Mouse (Mus musculus): ENCODE measurements at regions not wholly inside any gene's neighbourhood (a gene's known extent, or its start where the extent isn't known, plus 50 kb on each side); places are given as distances from the start of the nearest gene placed in this dataset.

DNA sequence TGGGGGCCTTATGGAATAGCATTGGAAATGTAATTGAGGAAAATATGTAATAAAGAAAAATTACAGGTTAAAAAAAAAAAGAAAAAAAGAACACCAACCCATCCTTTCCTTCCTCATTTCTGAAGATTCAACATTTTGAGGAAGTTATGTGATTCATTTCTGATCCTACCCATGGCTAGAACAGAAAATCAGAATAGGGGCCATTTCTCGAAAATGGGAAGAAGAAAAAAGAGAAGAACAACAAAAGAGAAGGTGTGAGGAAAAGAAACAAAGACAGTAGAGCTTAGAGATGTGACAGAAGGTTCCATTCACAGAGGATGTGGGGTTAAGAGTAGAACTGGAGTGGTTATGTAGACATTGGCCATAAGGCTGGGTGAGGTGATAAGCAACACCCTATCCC is 124.8 kb upstream of the Acvr2a start:
- H3K4me2 ChIP-seq (ENCODE audit: low read depth, low read length) = no peak overlapping the region
- 23% methylated on average over 1 of the region's 1 CpGs for WGBS (ENCODE audit: insufficient replicate concordance)
- no peak overlapping the region for H3K9ac ChIP-seq (ENCODE audit: low read depth, low read length)
- no peak for ATAC-seq (ENCODE audit: low read depth)
- no peak overlapping the region for H3K4me3 ChIP-seq (ENCODE audit: low read depth, low read length)
- no peaks in the 10 kb centered on the region for H3K9me3 ChIP-seq (replicated peaks; ENCODE audit: control insufficient read depth, low read length)
- H3K27ac ChIP-seq (ENCODE audit: low read length) = no peak overlapping the region
- H3K27me3 ChIP-seq (ENCODE audit: control insufficient read depth, insufficient read depth, low read depth, low read length) = no peaks in the 10 kb centered on the region
- no peaks in the 10 kb centered on the region for H3K36me3 ChIP-seq (ENCODE audit: control insufficient read depth, insufficient read depth)
- no peaks in the 10 kb centered on the region for H3K4me1 ChIP-seq (ENCODE audit: control insufficient read depth, low read depth, low read length)

DNA sequence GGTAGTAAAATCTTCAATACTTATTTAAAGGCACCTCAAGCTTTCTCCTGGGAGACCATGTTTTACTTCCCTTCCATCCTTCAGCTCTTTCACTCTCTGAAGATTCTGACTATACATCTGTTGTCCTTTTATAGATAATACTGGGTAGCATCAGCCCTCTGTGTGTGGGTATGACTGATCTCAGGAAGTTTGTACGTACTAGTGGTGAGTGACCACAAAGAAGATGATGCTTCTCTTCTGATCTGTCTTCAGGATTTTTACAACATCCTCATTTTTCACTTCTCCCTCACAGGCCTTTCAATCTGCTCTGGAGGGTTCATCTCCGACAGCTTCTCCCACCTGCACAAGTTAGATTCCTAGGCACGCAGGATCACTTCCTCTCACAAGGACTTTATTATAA is 119.4 kb upstream of the Acvr2a start:
- Histone ChIP-seq H3K36me3 (ENCODE audit: control insufficient read depth, insufficient read depth) (no peaks in the 10 kb centered on the region), H3K27me3 (ENCODE audit: control insufficient read depth, insufficient read depth, low read depth, low read length) (no peaks in the 10 kb centered on the region), H3K4me1 (ENCODE audit: control insufficient read depth, low read depth, low read length) (no peaks in the 10 kb centered on the region), H3K9me3 (replicated peaks; ENCODE audit: control insufficient read depth, low read length) (no peaks in the 10 kb centered on the region), H3K4me2 (ENCODE audit: low read depth, low read length) (no peak overlapping the region), H3K4me3 (ENCODE audit: low read depth, low read length) (no peak overlapping the region), H3K27ac (ENCODE audit: low read length) (no peak overlapping the region), H3K9ac (ENCODE audit: low read depth, low read length) (no peak overlapping the region)
- 46% methylated on average over 3 of the region's 3 CpGs for WGBS (ENCODE audit: insufficient replicate concordance)
- ATAC-seq (ENCODE audit: low read depth) = no peak

DNA sequence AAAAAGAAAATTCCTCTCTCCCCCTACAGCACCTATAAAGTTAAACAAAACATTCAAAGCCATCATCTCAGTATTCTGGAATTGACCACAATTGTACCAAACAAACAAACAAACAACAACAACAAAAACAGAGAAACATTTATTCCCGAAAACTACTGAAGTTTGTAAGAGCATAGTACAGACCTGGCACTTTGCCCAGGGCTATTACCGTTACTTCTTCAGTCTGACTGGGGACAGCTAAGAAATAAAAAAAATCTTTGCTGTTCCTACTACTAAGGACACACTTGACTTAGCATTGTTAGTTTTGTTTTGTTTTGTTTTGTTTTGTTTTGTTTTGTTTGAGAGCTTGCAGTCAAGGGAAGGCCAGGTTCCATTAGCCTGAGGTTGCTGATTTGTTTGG is 113.0 kb upstream of the Acvr2a start:
- H3K4me3 ChIP-seq (ENCODE audit: low read depth, low read length) = no peak overlapping the region
- H3K4me1 ChIP-seq (ENCODE audit: control insufficient read depth, low read depth, low read length) = no peaks in the 10 kb centered on the region
- H3K9ac ChIP-seq (ENCODE audit: low read depth, low read length) = no peak overlapping the region
- H3K27ac ChIP-seq (ENCODE audit: low read length) = no peak overlapping the region
- H3K36me3 ChIP-seq (ENCODE audit: control insufficient read depth, insufficient read depth) = no peaks in the 10 kb centered on the region
- no peaks in the 10 kb centered on the region for H3K27me3 ChIP-seq (ENCODE audit: control insufficient read depth, insufficient read depth, low read depth, low read length)
- no peak overlapping the region for H3K4me2 ChIP-seq (ENCODE audit: low read depth, low read length)
- 68% methylated on average over 2 of the region's 2 CpGs for WGBS (ENCODE audit: insufficient replicate concordance)
- ATAC-seq (ENCODE audit: low read depth) = no peak
- H3K9me3 ChIP-seq (replicated peaks; ENCODE audit: control insufficient read depth, low read length) = no peaks in the 10 kb centered on the region

DNA sequence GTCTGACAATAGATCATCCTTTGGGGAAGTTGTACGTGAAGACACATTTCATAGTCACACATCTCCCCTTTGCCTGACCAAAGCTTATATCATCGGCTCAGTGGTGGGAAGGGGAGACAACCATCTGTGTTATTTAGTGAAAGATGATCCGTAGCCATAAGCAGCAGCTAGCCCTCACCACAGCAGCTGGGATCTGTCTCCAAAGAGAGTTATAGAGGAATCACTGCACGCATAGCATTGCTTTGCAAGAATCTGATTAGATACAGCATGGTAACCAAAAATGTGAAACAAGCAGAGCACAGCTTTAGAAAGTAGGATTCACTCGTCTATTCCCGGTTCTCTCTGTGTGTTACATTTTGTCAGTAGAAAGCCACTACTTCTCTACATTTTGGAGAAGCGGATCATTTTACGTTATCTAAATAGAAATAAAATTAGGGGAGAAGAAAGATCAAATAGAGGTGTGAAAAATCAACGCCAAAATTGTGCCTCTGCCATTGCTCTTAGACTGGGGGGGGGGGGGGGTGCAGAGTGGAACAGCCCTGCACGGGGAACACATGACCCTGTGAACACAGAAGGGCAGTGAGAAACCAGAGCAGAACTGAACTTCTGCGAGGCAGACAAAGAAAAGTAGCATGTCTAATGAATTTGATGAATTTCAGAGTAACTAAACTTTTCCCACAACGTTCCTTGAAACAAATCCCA is 108.7 kb upstream of the Acvr2a start:
- WGBS (ENCODE audit: insufficient replicate concordance) = 55% methylated on average over 12 of the region's 12 CpGs
- Histone ChIP-seq H3K36me3 (ENCODE audit: control insufficient read depth, insufficient read depth) (no peaks in the 10 kb centered on the region), H3K27me3 (ENCODE audit: control insufficient read depth, insufficient read depth, low read depth, low read length) (no peaks in the 10 kb centered on the region), H3K4me2 (ENCODE audit: low read depth, low read length) (no peak overlapping the region), H3K9ac (ENCODE audit: low read depth, low read length) (no peak overlapping the region), H3K27ac (ENCODE audit: low read length) (no peak overlapping the region), H3K4me1 (ENCODE audit: control insufficient read depth, low read depth, low read length) (no peaks in the 10 kb centered on the region), H3K9me3 (replicated peaks; ENCODE audit: control insufficient read depth, low read length) (no peaks in the 10 kb centered on the region), H3K4me3 (ENCODE audit: low read depth, low read length) (no peak overlapping the region)
- ATAC-seq (ENCODE audit: low read depth) = no peak

DNA sequence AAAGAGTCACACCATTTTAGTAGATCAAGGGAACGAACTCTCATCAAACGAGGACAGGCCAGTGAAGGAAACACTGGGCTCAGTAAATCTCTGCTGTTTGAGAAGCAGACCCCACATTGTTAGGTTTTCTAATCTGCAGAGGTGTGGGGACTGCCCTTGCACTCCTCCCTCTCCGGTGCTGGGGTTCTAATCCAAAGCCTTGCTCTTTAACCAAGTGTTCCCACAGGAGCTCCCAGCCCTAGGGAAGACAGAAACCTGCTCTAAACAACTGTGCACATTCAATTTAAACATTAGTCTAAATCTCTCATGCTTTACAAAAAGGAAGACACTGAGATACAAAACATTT is 108.1 kb upstream of the Acvr2a start:
- no peak overlapping the region for H3K4me2 ChIP-seq (ENCODE audit: low read depth, low read length)
- H3K27me3 ChIP-seq (ENCODE audit: control insufficient read depth, insufficient read depth, low read depth, low read length) = no peaks in the 10 kb centered on the region
- ATAC-seq (ENCODE audit: low read depth) = no peak
- H3K27ac ChIP-seq (ENCODE audit: low read length) = no peak overlapping the region
- no peaks in the 10 kb centered on the region for H3K4me1 ChIP-seq (ENCODE audit: control insufficient read depth, low read depth, low read length)
- no peak overlapping the region for H3K9ac ChIP-seq (ENCODE audit: low read depth, low read length)
- WGBS (ENCODE audit: insufficient replicate concordance) = 38% methylated on average over 3 of the region's 3 CpGs
- no peaks in the 10 kb centered on the region for H3K36me3 ChIP-seq (ENCODE audit: control insufficient read depth, insufficient read depth)
- no peak overlapping the region for H3K4me3 ChIP-seq (ENCODE audit: low read depth, low read length)
- no peaks in the 10 kb centered on the region for H3K9me3 ChIP-seq (replicated peaks; ENCODE audit: control insufficient read depth, low read length)

DNA sequence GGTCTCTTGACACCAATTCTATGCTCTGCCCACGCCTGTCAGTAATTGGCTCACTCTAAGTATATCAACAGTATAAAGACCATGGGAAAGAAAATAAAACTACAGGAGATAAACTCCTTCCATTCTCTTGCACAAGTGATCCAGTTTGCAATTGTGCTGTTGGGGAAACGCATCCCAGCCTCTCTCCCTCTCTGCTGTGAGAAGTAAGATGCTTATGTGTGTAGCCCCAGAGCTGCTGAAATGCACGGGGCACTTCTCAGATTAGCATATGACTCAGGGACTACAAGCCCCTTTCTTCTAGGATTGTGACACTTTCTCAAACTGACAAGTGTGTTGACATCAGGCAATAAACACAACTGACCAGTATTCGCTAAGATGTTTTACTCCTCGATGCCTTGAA is 107.7 kb upstream of the Acvr2a start:
- Histone ChIP-seq H3K4me1 (ENCODE audit: control insufficient read depth, low read depth, low read length) (no peaks in the 10 kb centered on the region), H3K4me2 (ENCODE audit: low read depth, low read length) (no peak overlapping the region), H3K27me3 (ENCODE audit: control insufficient read depth, insufficient read depth, low read depth, low read length) (no peaks in the 10 kb centered on the region), H3K27ac (ENCODE audit: low read length) (no peak overlapping the region), H3K4me3 (ENCODE audit: low read depth, low read length) (no peak overlapping the region), H3K36me3 (ENCODE audit: control insufficient read depth, insufficient read depth) (no peaks in the 10 kb centered on the region), H3K9me3 (replicated peaks; ENCODE audit: control insufficient read depth, low read length) (no peaks in the 10 kb centered on the region), H3K9ac (ENCODE audit: low read depth, low read length) (no peak overlapping the region)
- ATAC-seq (ENCODE audit: low read depth) = no peak
- 37% methylated on average over 5 of the region's 5 CpGs for WGBS (ENCODE audit: insufficient replicate concordance)

DNA sequence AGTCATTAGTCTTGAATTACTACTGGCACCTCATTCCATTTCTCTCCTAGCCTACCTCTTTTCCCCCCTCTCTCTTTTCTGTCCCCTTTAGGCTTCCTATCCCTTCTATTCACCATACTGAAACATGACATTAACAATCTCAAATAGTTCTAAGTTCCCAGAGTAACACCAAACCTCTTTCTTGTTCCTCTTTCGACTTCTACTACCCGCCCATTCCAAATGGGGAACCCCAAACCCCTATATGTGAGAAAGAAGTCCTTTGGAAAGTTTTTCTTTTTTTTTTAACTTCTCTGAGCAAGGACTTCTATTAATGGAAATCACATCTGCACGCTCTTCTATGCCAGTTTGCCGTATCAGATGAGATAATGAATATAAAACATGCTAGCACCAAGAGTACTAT is 97.7 kb upstream of the Acvr2a start:
- no peak overlapping the region for H3K27ac ChIP-seq (ENCODE audit: low read length)
- no peaks in the 10 kb centered on the region for H3K9me3 ChIP-seq (replicated peaks; ENCODE audit: control insufficient read depth, low read length)
- no peak overlapping the region for H3K9ac ChIP-seq (ENCODE audit: low read depth, low read length)
- no peak overlapping the region for H3K4me2 ChIP-seq (ENCODE audit: low read depth, low read length)
- WGBS (ENCODE audit: insufficient replicate concordance) = 60% methylated on average over 4 of the region's 4 CpGs
- H3K27me3 ChIP-seq (ENCODE audit: control insufficient read depth, insufficient read depth, low read depth, low read length) = no peaks in the 10 kb centered on the region
- no peak for ATAC-seq (ENCODE audit: low read depth)
- no peak overlapping the region for H3K4me3 ChIP-seq (ENCODE audit: low read depth, low read length)
- no peaks in the 10 kb centered on the region for H3K4me1 ChIP-seq (ENCODE audit: control insufficient read depth, low read depth, low read length)
- H3K36me3 ChIP-seq (ENCODE audit: control insufficient read depth, insufficient read depth) = no peaks in the 10 kb centered on the region

DNA sequence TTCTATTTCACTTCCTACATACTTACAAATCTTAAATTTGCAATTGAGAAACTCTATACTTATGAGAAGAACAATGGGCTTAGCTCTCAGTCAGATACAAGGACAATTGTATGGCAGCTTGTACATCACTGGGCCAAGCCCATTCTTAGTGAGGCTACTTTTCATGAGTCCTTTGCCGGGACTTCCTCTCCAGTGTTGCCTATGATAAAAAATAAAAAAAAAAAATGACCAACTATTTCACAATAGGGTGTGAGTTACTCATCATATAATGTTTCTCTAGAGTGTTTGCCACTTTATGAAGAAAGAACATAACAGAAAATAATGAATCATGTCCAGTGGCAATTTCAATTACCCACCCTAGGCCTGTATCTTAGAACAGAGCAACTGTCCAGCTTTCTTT is 96.1 kb upstream of the Acvr2a start:
- H3K4me2 ChIP-seq (ENCODE audit: low read depth, low read length) = no peak overlapping the region
- no peaks in the 10 kb centered on the region for H3K9me3 ChIP-seq (replicated peaks; ENCODE audit: control insufficient read depth, low read length)
- H3K36me3 ChIP-seq (ENCODE audit: control insufficient read depth, insufficient read depth) = no peaks in the 10 kb centered on the region
- no peaks in the 10 kb centered on the region for H3K27me3 ChIP-seq (ENCODE audit: control insufficient read depth, insufficient read depth, low read depth, low read length)
- no peak overlapping the region for H3K4me3 ChIP-seq (ENCODE audit: low read depth, low read length)
- 56% methylated on average over 1 of the region's 1 CpGs for WGBS (ENCODE audit: insufficient replicate concordance)
- H3K4me1 ChIP-seq (ENCODE audit: control insufficient read depth, low read depth, low read length) = no peaks in the 10 kb centered on the region
- no peak overlapping the region for H3K9ac ChIP-seq (ENCODE audit: low read depth, low read length)
- ATAC-seq (ENCODE audit: low read depth) = no peak
- H3K27ac ChIP-seq (ENCODE audit: low read length) = no peak overlapping the region

DNA sequence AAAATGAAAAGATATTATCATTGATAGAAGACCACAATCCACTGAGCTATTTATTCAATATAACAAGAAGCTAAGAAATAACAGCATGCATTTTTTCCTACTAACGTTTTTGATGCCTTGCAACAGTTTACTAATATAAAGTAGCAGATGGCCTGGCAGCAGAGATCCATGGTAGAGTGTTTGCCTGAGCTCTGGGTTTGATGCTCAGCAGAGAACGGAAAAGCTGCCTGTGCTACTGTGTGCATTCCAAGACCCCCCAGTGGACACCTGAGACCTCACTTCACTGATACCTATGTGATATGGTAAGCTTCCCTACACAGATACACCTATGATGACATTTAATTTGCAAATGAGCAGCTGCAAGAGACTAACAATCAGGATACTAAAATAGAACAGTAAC is 95.6 kb upstream of the Acvr2a start:
- no peak overlapping the region for H3K27ac ChIP-seq (ENCODE audit: low read length)
- H3K9me3 ChIP-seq (replicated peaks; ENCODE audit: control insufficient read depth, low read length) = no peaks in the 10 kb centered on the region
- 58% methylated on average over 2 of the region's 2 CpGs for WGBS (ENCODE audit: insufficient replicate concordance)
- no peaks in the 10 kb centered on the region for H3K27me3 ChIP-seq (ENCODE audit: control insufficient read depth, insufficient read depth, low read depth, low read length)
- H3K4me3 ChIP-seq (ENCODE audit: low read depth, low read length) = no peak overlapping the region
- no peak overlapping the region for H3K4me2 ChIP-seq (ENCODE audit: low read depth, low read length)
- H3K9ac ChIP-seq (ENCODE audit: low read depth, low read length) = no peak overlapping the region
- no peaks in the 10 kb centered on the region for H3K4me1 ChIP-seq (ENCODE audit: control insufficient read depth, low read depth, low read length)
- no peak for ATAC-seq (ENCODE audit: low read depth)
- no peaks in the 10 kb centered on the region for H3K36me3 ChIP-seq (ENCODE audit: control insufficient read depth, insufficient read depth)

Data from liver, embryonic 16.5 days (tissue).